Mouse (Mus musculus): Measurements from ENCODE around the gene Atl2. TPM values are rescaled to one million over a fixed set of nuclear protein-coding genes. Genes with fewer than 3 reads are reported as not detected.

The Atl2 gene
- polyA plus RNA-seq, 1 experiment from 2014 or later, result 31.8 TPM

GRCm38 (mm10) chr17:79894054-79894453, 1.9 kb downstream of the Atl2 start:
- H3K27me3 ChIP-seq, result peaks cover 21% of the 10 kb centered on the region
- peak overlapping the region; percentile 81 for H3K4me2 ChIP-seq
- peak overlapping the region; percentile 37; the same call in 1 of the 2 replicates for H3K9ac ChIP-seq
- H3K4me3 ChIP-seq, result peak overlapping the region; percentile 97
- peaks cover 25% of the 10 kb centered on the region for H3K4me1 ChIP-seq
- 70% methylated on average over 4 of the region's 4 CpGs for WGBS
- no peak for ATAC-seq
- no peak overlapping the region for H3K27ac ChIP-seq
- no peaks in the 10 kb centered on the region for H3K36me3 ChIP-seq (ENCODE audit: poor library complexity, severe bottlenecking)
- H3K9me3 ChIP-seq (replicated peaks), result no peaks in the 10 kb centered on the region

- peaks cover 5% of the 10 kb centered on the region; the same call in 1 of the 2 replicates for H3K27me3 ChIP-seq
- H3K9me3 ChIP-seq (replicated peaks), result no peaks in the 10 kb centered on the region
- no peak overlapping the region for H3K4me2 ChIP-seq
- peaks cover 30% of the 10 kb centered on the region for H3K4me1 ChIP-seq
- H3K4me3 ChIP-seq, result no peak overlapping the region
- no peak overlapping the region for H3K9ac ChIP-seq
- no peaks in the 10 kb centered on the region for H3K36me3 ChIP-seq (ENCODE audit: poor library complexity, severe bottlenecking)
- H3K27ac ChIP-seq, result no peak overlapping the region
- WGBS, result 81% methylated on average over 7 of the region's 7 CpGs
- no peak for ATAC-seq
These were observed 4.0 kb downstream of the Atl2 start for GRCm38 (mm10) chr17:79891944-79892343.

GRCm38 (mm10) chr17:79887926-79888325, 8.0 kb downstream of the Atl2 start:
- Histone ChIP-seq H3K4me3 (no peak overlapping the region), H3K4me2 (no peak overlapping the region), H3K9me3 (replicated peaks) (no peaks in the 10 kb centered on the region), H3K27me3 (no peaks in the 10 kb centered on the region), H3K4me1 (0 out of 2 replicates have a peak, but pooled peaks cover 6% of the 10 kb centered on the region), H3K9ac (no peak overlapping the region), H3K36me3 (ENCODE audit: poor library complexity, severe bottlenecking) (no peaks in the 10 kb centered on the region), H3K27ac (no peak overlapping the region)
- 57% methylated on average over 1 of the region's 1 CpGs for WGBS
- ATAC-seq, result no peak

DNA sequence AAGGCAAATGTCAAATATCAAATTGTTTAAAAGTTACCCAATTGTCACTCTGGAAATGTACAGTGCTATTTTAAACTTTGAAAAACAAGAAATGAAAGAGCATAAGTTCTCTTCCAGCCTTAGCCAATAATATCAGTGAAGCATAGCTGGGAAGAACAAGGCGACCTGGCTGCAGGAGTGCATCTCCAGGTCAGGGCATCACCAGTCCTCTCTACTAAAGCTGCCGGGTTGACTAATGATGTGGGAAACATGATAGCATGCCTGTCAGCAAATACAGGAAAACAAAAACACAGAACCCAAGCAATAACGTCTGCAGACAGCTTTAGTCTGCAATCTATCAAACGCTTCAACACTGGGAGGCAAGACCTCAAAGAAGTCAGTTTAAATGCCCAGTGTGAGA, 12.7 kb downstream of the Atl2 start:
- H3K4me2 ChIP-seq, result no peak overlapping the region
- H3K4me1 ChIP-seq, result peaks cover 5% of the 10 kb centered on the region; the same call in 1 of the 2 replicates
- ATAC-seq, result no peak
- H3K4me3 ChIP-seq, result no peak overlapping the region
- H3K9me3 ChIP-seq (replicated peaks), result no peaks in the 10 kb centered on the region
- no peak overlapping the region for H3K9ac ChIP-seq
- H3K27ac ChIP-seq, result no peak overlapping the region
- 68% methylated on average over 4 of the region's 4 CpGs for WGBS
- H3K36me3 ChIP-seq (ENCODE audit: poor library complexity, severe bottlenecking), result no peaks in the 10 kb centered on the region
- no peaks in the 10 kb centered on the region for H3K27me3 ChIP-seq

- no peak overlapping the region for H3K27ac ChIP-seq
- no peaks in the 10 kb centered on the region for H3K9me3 ChIP-seq (replicated peaks)
- H3K27me3 ChIP-seq, result no peaks in the 10 kb centered on the region
- no peak overlapping the region for H3K4me3 ChIP-seq
- WGBS, result 79% methylated on average over 5 of the region's 5 CpGs
- H3K4me1 ChIP-seq, result no peaks in the 10 kb centered on the region
- no peak overlapping the region for H3K9ac ChIP-seq
- no peak overlapping the region for H3K4me2 ChIP-seq
- H3K36me3 ChIP-seq (ENCODE audit: poor library complexity, severe bottlenecking), result peaks cover 29% of the 10 kb centered on the region
- ATAC-seq, result no peak
These were observed 30.9 kb downstream of the Atl2 start for GRCm38 (mm10) chr17:79865027-79865426.

DNA sequence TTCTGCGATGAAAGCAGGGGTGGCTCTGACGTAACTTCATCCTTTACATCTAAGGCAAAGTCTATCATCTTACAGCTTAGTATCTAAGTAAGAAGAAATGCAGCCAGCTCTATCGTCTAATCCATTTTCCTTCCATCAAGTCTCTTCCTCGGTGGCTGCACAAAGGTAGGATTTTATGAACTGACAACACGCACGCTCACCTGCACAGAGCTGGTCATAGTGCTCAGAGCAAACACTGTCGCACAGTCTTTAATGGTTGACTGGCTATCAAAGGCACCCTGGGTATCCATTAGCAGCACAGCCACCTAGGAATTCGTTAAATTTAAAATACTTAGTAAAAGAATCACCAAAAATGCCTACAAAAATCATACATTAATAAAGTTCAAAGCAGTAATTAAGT, 31.4 kb downstream of the Atl2 start:
- WGBS, result 48% methylated on average over 8 of the region's 8 CpGs
- no peak overlapping the region for H3K27ac ChIP-seq
- no peak overlapping the region for H3K9ac ChIP-seq
- peaks cover 35% of the 10 kb centered on the region for H3K36me3 ChIP-seq (ENCODE audit: poor library complexity, severe bottlenecking)
- no peaks in the 10 kb centered on the region for H3K27me3 ChIP-seq
- H3K9me3 ChIP-seq (replicated peaks), result no peaks in the 10 kb centered on the region
- ATAC-seq, result no peak
- no peak overlapping the region for H3K4me3 ChIP-seq
- no peak overlapping the region for H3K4me2 ChIP-seq
- no peaks in the 10 kb centered on the region for H3K4me1 ChIP-seq

DNA sequence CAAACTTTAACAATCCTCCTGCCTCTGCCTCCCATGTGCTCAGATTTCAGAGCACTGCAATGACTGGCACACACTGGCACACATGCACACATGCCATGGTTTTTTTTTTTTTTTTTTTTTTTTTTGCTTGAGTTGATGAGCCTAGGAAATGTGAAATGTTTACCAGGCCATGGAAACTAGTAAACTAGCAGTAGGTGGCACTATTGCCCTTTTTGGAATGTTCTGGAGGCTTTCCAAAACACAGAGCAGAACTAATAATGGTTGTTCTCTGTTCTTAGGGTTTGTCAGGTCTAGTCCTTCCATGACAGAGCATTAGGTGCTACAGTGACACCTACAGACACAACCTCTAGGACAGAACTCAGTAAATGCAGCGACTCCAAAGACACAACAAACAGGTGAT, 33.9 kb downstream of the Atl2 start:
- Histone ChIP-seq H3K9ac (no peak overlapping the region), H3K4me3 (no peak overlapping the region), H3K4me2 (no peak overlapping the region), H3K36me3 (ENCODE audit: poor library complexity, severe bottlenecking) (peaks cover 58% of the 10 kb centered on the region), H3K27ac (no peak overlapping the region), H3K4me1 (no peaks in the 10 kb centered on the region), H3K27me3 (no peaks in the 10 kb centered on the region), H3K9me3 (replicated peaks) (no peaks in the 10 kb centered on the region)
- 77% methylated on average over 1 of the region's 1 CpGs for WGBS
- peak; percentile 50; the same call in 1 of the 2 replicates for ATAC-seq

- Histone ChIP-seq H3K4me2 (no peak overlapping the region), H3K9me3 (replicated peaks) (no peaks in the 10 kb centered on the region), H3K9ac (no peak overlapping the region), H3K27ac (no peak overlapping the region), H3K36me3 (ENCODE audit: poor library complexity, severe bottlenecking) (peaks cover 87% of the 10 kb centered on the region), H3K4me1 (no peaks in the 10 kb centered on the region), H3K27me3 (no peaks in the 10 kb centered on the region), H3K4me3 (no peak overlapping the region)
- ATAC-seq, result no peak
- 89% methylated on average over 8 of the region's 8 CpGs for WGBS
These were observed 40.4 kb downstream of the Atl2 start for GRCm38 (mm10) chr17:79855533-79855932.

- H3K4me1 ChIP-seq, result no peaks in the 10 kb centered on the region
- no peak overlapping the region for H3K27ac ChIP-seq
- H3K36me3 ChIP-seq (ENCODE audit: poor library complexity, severe bottlenecking), result peaks cover 47% of the 10 kb centered on the region
- no peaks in the 10 kb centered on the region for H3K27me3 ChIP-seq
- no peak overlapping the region for H3K4me2 ChIP-seq
- WGBS, result 96% methylated on average over 5 of the region's 5 CpGs
- H3K9me3 ChIP-seq (replicated peaks), result no peaks in the 10 kb centered on the region; the same call in 1 of the 2 replicates
- no peak overlapping the region for H3K4me3 ChIP-seq
- no peak for ATAC-seq
- H3K9ac ChIP-seq, result no peak overlapping the region
These were observed 47.5 kb downstream of the Atl2 start for GRCm38 (mm10) chr17:79848385-79848784.

DNA sequence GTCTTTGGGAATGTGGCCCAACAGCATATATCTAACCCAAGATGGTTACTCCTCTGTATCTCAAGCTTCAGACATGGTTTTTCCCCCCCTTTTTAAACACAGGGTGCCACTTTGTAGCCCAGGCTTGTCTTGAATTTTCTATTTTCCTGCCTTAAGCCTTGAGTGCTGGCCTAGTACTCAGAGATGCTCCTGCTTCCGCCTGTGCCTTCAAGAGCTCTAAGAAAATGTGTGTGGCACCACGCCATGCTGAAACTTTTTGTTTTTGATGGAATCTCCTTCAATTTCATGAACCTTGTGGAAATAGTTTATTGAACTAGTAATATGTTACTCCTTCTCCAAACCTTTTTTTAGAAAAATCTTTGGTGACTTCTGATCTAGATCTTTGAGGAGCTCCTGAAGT, 49.7 kb downstream of the Atl2 start:
- H3K27me3 ChIP-seq, result no peaks in the 10 kb centered on the region
- no peaks in the 10 kb centered on the region; the same call in 1 of the 2 replicates for H3K9me3 ChIP-seq (replicated peaks)
- no peaks in the 10 kb centered on the region for H3K4me1 ChIP-seq
- no peak for ATAC-seq
- H3K9ac ChIP-seq, result no peak overlapping the region
- peaks cover 27% of the 10 kb centered on the region for H3K36me3 ChIP-seq (ENCODE audit: poor library complexity, severe bottlenecking)
- WGBS, result 93% methylated on average over 2 of the region's 2 CpGs
- H3K4me3 ChIP-seq, result no peak overlapping the region
- no peak overlapping the region for H3K27ac ChIP-seq
- H3K4me2 ChIP-seq, result no peak overlapping the region

- Histone ChIP-seq H3K4me3 (no peak overlapping the region), H3K4me1 (no peaks in the 10 kb centered on the region), H3K36me3 (ENCODE audit: poor library complexity, severe bottlenecking) (peaks cover 24% of the 10 kb centered on the region), H3K9ac (no peak overlapping the region), H3K4me2 (no peak overlapping the region), H3K9me3 (replicated peaks) (no peaks in the 10 kb centered on the region; the same call in 1 of the 2 replicates), H3K27me3 (no peaks in the 10 kb centered on the region), H3K27ac (no peak overlapping the region)
- ATAC-seq, result no peak
- 78% methylated on average over 2 of the region's 2 CpGs for WGBS
These were observed 50.2 kb downstream of the Atl2 start for GRCm38 (mm10) chr17:79845695-79846094.

DNA sequence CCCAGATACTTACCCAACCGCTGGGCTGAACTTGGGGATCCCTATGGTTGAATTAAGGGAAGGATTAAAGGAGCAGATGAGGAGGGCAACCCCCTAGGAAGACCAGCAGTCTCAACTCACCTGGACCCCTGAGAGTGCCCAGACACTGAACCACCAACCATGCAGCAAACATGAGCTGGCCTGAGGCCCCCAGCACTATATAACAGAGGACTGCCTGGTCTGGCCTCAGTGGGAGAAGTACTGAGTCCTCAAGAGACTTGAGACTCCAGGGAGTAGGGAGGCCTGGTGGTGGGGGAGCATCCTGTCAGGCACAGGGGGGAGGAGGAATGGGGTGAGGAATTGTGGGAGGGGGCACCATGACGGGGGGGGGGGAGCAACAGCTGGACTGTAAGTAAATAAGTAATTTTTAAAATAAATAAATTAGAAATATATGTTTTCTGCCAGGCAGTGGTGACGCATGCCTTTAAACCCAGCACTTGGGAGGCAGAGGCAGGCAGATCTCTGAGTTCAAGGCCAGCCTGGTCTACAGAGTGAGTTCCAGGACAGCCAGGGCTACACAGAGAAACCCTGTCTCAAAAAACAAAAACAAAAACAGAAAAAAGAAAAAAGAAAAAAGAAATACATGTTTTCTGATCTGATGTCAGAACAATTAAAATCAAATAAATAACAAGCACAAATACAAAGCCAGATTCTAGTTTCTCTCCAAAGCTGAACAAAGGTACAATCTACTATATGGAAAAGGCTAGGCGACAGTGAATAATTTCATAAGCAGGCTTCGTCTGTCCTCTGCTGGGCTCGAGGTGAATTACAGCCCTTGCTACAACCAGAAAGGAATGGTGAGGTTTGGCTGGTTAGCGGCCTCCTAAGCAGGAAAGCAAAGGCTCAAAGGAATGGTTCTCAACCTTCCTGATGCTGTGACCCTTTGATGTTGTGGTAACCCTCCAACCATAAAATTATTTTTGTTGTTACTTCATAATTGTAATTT, 55.4 kb downstream of the Atl2 start:
- no peak overlapping the region for H3K4me2 ChIP-seq
- 43% methylated on average over 7 of the region's 7 CpGs for WGBS
- H3K36me3 ChIP-seq (ENCODE audit: poor library complexity, severe bottlenecking), result no peaks in the 10 kb centered on the region
- H3K9me3 ChIP-seq (replicated peaks), result no peaks in the 10 kb centered on the region
- H3K4me3 ChIP-seq, result no peak overlapping the region
- no peaks in the 10 kb centered on the region for H3K4me1 ChIP-seq
- H3K9ac ChIP-seq, result no peak overlapping the region
- H3K27me3 ChIP-seq, result no peaks in the 10 kb centered on the region
- H3K27ac ChIP-seq, result no peak overlapping the region
- ATAC-seq, result peak; percentile 84

All from forebrain, embryonic 13.5 days (tissue).